Mouse (Mus musculus) heart, postnatal 0 days (tissue): ENCODE data around the gene Clip1. TPM values are rescaled to one million over a fixed set of nuclear protein-coding genes. Genes with fewer than 3 reads are reported as not detected.
A peak's percentile ranks its signal among the peaks of the same experiment; 100 is the strongest.

Source experiments
- ATAC-seq: fragments of 200-750 bp; cut with Nextera tagmentation; 2 replicates; pipeline ENCODE4 v1.8.0; 2017; ENCODE audit warnings: low read depth, moderate number of reproducible peaks, moderate library complexity; ENCODE audit not compliant: insufficient read depth
- DNase-seq: peaks from one replicate; pipeline ENCODE4 v3.0.0-alpha.2; 2016; ENCODE audit warnings: low spot score
- H3K27ac ChIP-seq: fragments of 300-500 bp; sonication (generic); 2 replicates; pipeline ENCODE4 v1.5.1; 2014; ENCODE audit warnings: low read depth, mild to moderate bottlenecking
- H3K27me3 ChIP-seq: fragments of 300-500 bp; sonication (generic); 2 replicates; pipeline ENCODE4 v1.6.1; 2014; ENCODE audit warnings: low read length, mixed read lengths; ENCODE audit not compliant: control insufficient read depth, insufficient read depth
- H3K36me3 ChIP-seq: fragments of 300-500 bp; sonication (generic); replicated peaks from 2 replicates; pipeline ENCODE4 v1.6.1; 2014; ENCODE audit warnings: low read length, mixed read lengths; ENCODE audit not compliant: control insufficient read depth, insufficient read depth
- H3K4me1 ChIP-seq: fragments of 300-500 bp; sonication (generic); 2 replicates; pipeline ENCODE4 v1.6.1; 2014; ENCODE audit warnings: antibody characterized with exemption; ENCODE audit not compliant: control insufficient read depth, insufficient read depth
- H3K4me2 ChIP-seq: fragments of 300-500 bp; sonication (generic); 2 replicates; pipeline ENCODE4 v1.6.1; 2014; ENCODE audit warnings: low read depth, mild to moderate bottlenecking, low read length, moderate library complexity
- H3K4me3 ChIP-seq: fragments of 300-500 bp; sonication (generic); 2 replicates; pipeline ENCODE4 v1.5.1; 2014; ENCODE audit warnings: low read depth, low read length
- H3K9ac ChIP-seq: fragments of 300-500 bp; sonication (generic); replicated peaks from 2 replicates; pipeline ENCODE4 v1.6.1; 2014; ENCODE audit warnings: low read depth, low read length, mixed read lengths
- H3K9me3 ChIP-seq: fragments of 300-500 bp; sonication (generic); replicated peaks from 2 replicates; pipeline ENCODE4 v1.6.1; 2016; ENCODE audit warnings: low read length; ENCODE audit not compliant: control insufficient read depth
- CTCF ChIP-seq: IDR thresholded peaks from 2 replicates; pipeline ENCODE4 v1.5.1; 2016; ENCODE audit warnings: antibody characterized with exemption, control low read depth, low read depth
- EP300 ChIP-seq: IDR thresholded peaks from 2 replicates; pipeline ENCODE4 v1.6.1; 2016; ENCODE audit warnings: antibody characterized with exemption, low read depth
- WGBS: fragments of 180-500 bp; shearing (Covaris S2); extraction: QIAGEN DNeasy Blood & Tissue Kit; methylation state at CpG from one replicate; pipeline ENCODE4 v1.1.7; 2014; 5-methylcytosine and 5-hydroxymethylcytosine counted together
- polyA plus RNA-seq: library from polyadenylated mRNA; unstranded; fragments of >200 nt; fragmentation: Nextera tagmentation; extraction: Ambion mirVana; gene quantifications from 2 replicates; pipeline ENCODE4 v1.2.1, GENCODE M21; 2015
- total RNA-seq: library from RNA; depleted of rRNA; stranded (reverse); fragments of >200 nt; gene quantifications from 2 replicates; pipeline ENCODE4 v1.2.3, GENCODE M21; 2014; ENCODE audit warnings: low replicate concordance

The Clip1 gene
- total and polyA plus RNA-seq, 2 experiments from 2014 or later = 44.1 to 70.0 TPM

DNA sequence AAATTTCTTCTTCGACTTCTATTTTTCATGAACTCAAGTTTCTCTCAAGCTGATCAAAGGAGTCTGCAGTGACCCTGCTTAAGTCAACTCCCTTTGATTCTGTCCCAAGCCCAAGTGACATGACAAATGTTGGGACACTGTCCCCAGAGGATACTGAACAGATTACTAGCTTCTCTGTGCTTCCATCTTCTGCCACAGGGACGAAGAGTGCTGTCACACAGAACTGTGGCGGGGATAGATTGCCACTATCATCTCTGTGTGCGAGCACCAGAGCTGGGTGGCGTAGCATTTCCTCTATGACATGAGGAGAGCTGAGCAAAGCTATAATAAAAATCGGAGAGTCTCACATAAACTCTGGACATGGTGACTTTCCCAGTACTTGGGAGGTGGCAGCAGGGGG lies 82.2 kb downstream of the Clip1 start:
- 74% methylated on average over 6 of the region's 6 CpGs for WGBS
- Histone ChIP-seq H3K9ac (no peak overlapping the region), H3K9me3 (no peaks in the 10 kb centered on the region), H3K27me3 (no peaks in the 10 kb centered on the region), H3K27ac (no peak overlapping the region), H3K4me3 (no peak overlapping the region), H3K36me3 (peaks cover 78% of the 10 kb centered on the region), H3K4me1 (no peaks in the 10 kb centered on the region; the same call in 1 of the 2 replicates), H3K4me2 (no peak overlapping the region)
- ATAC-seq = no peak
- DNase-seq = no peak
- TF ChIP-seq EP300 (no peak), CTCF (no peak)

DNA sequence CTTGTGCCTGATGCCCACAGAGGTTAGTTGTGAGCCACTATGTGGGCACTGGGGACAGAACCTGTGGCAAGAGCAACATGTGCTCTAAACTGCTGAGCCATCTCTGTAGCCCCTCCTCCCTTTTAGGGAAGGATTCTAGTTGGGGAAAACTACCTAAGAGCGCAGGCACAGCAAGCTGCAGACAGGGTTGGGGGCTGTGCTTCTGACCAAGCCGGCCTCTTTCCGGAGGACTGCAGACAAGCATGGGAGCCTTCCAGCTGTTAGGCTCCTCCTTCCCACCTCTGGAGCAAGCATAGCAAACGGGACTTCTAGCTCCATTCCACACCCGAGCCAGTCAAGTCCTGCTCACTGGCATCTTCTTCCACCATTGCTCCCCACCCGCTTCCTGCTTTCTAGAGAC lies 85.1 kb downstream of the Clip1 start:
- no peak; the same call in 1 of the 2 replicates for ATAC-seq
- TF ChIP-seq CTCF (no peak), EP300 (no peak)
- H3K4me1 ChIP-seq = peaks cover 3% of the 10 kb centered on the region
- DNase-seq = no peak
- peaks cover 70% of the 10 kb centered on the region for H3K36me3 ChIP-seq
- H3K27me3 ChIP-seq = no peaks in the 10 kb centered on the region
- H3K4me3 ChIP-seq = no peak overlapping the region
- no peak overlapping the region for H3K4me2 ChIP-seq
- no peak overlapping the region for H3K9ac ChIP-seq
- no peaks in the 10 kb centered on the region for H3K9me3 ChIP-seq
- H3K27ac ChIP-seq = 0 out of 2 replicates have a peak overlapping the region, but pooled peaks have one; percentile 48
- WGBS = 54% methylated on average over 6 of the region's 6 CpGs

DNA sequence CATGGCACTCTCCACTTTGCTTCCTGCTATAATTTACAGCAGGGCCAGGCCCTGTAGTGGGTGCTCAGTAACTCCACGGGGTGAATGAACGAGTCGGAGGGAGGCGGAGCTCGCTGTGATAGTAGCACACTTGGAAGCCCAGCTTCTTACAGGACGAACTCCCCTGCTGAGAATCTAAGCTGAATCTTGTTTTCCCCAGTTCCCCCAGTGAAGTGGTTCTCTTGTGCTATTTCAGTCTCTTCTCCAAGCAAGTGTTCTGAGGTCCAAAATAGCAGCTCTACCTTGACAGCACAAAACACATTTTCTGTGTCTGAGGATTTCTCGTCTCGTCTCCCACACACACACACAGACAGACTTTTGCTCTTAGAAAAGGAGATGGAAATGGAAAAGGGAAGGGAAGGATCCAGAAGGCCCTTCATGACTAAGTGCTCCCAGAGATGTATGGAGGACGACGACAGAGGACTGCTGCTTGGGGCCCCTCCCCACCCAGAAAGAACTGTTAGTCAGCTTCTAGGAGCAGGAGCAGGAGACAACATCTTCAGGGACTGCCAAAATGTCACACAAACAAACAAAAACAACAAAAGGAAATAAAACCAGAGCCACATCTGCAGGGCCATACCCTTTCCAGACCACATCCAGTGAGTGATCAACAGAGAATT lies 90.7 kb downstream of the Clip1 start:
- H3K9ac ChIP-seq = no peak overlapping the region

DNA sequence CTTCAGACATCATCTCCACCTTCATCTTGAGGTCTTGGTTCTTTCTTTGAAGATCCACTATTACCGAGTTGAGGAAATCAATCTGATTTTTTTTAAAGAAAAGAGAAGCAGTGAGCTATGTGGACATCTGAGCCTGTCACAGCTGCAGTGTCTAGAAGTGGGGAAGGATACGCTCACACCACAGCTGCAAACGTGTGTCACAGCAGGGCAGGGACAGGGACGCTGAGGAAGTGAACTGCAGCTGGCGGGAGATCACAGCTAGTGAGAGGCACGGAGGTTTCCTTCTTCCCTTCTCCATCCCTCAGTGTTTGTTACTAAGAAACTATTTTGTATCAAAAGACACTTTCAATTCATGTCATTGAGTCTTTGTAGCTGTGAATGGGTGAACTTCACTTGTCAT lies 104.4 kb downstream of the Clip1 start:
- Histone ChIP-seq H3K27me3 (no peaks in the 10 kb centered on the region), H3K36me3 (peaks cover 67% of the 10 kb centered on the region), H3K4me2 (no peak overlapping the region), H3K4me1 (no peaks in the 10 kb centered on the region), H3K9ac (no peak overlapping the region), H3K4me3 (no peak overlapping the region), H3K27ac (no peak overlapping the region), H3K9me3 (no peaks in the 10 kb centered on the region)
- TF ChIP-seq CTCF = no peak
- TF ChIP-seq EP300 = no peak
- DNase-seq (no peak), ATAC-seq (no peak)
- WGBS = 78% methylated on average over 6 of the region's 6 CpGs

More for the DNA sequence above, 90.7 kb downstream of the Clip1 start:
- no peak for DNase-seq
- Histone ChIP-seq H3K36me3 (peaks cover 56% of the 10 kb centered on the region), H3K4me3 (no peak overlapping the region), H3K27ac (no peak overlapping the region; the same call in 1 of the 2 replicates), H3K27me3 (no peaks in the 10 kb centered on the region), H3K9me3 (no peaks in the 10 kb centered on the region), H3K4me1 (peaks cover 3% of the 10 kb centered on the region), H3K4me2 (no peak overlapping the region)
- 46% methylated on average over 10 of the region's 10 CpGs for WGBS
- ATAC-seq = no peak
- TF ChIP-seq EP300 (no peak), CTCF (no peak)

DNA sequence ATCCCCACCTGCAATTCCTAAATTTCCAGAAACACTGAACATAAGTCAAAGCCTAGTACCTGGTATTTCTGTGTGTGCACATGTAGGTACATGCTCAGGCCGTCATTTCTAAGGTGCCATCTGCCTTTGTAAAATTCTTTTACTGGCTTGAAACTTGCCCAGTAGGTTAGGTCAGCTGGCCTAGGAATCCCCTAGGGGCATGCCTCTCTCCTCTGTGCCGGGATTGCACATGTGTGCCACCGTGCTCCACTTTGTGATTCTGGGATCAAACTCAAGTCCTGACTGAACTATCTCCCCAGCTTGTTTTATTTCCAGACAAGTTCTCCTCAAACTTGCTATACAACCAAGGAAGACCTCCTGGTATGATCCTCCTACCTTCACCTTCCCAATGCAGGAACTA lies 107.7 kb downstream of the Clip1 start:
- DNase-seq = no peak
- Histone ChIP-seq H3K27me3 (no peaks in the 10 kb centered on the region), H3K36me3 (peaks cover 47% of the 10 kb centered on the region), H3K4me2 (no peak overlapping the region), H3K9ac (no peak overlapping the region), H3K27ac (no peak overlapping the region), H3K4me3 (no peak overlapping the region), H3K4me1 (peaks cover 6% of the 10 kb centered on the region; the same call in 1 of the 2 replicates), H3K9me3 (no peaks in the 10 kb centered on the region)
- no peak for ATAC-seq
- TF ChIP-seq EP300 (no peak), CTCF (no peak)
- 81% methylated on average over 3 of the region's 3 CpGs for WGBS

DNA sequence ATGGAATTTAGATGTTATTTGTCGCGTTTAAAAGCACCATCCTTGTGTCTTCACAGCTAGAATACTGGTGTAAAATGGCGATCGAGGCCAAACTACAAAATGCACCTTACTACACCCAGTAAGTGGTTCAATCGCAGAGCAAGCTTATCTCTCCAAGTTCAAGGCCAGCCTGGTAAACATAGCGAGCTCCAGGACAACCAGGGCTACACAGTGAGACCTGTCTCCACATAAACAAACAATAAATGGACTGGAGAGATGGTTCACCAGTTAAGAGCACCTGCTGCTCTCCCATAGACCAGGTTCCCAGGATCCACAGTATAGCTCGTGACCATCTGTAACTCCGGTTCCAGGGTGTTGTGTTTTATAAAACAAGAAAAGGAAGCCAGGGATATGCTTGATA lies 111.1 kb downstream of the Clip1 start:
- peak overlapping the region; percentile 100; the same call in 1 of the 2 replicates for H3K4me3 ChIP-seq
- H3K4me1 ChIP-seq = peaks cover 6% of the 10 kb centered on the region; the same call in 1 of the 2 replicates
- WGBS = 62% methylated on average over 8 of the region's 8 CpGs
- H3K9me3 ChIP-seq = no peaks in the 10 kb centered on the region
- DNase-seq = no peak
- ATAC-seq = no peak
- H3K4me2 ChIP-seq = peak overlapping the region; percentile 91
- no peaks in the 10 kb centered on the region for H3K27me3 ChIP-seq
- no peak overlapping the region for H3K27ac ChIP-seq
- TF ChIP-seq EP300 (no peak), CTCF (no peak)
- peaks cover 32% of the 10 kb centered on the region for H3K36me3 ChIP-seq
- no peak overlapping the region for H3K9ac ChIP-seq
